Mouse (Mus musculus) embryonic facial prominence, embryonic 14.5 days (tissue): ENCODE measurements at regions not wholly inside any gene's neighbourhood (a gene's known extent, or its start where the extent isn't known, plus 50 kb on each side); places are given as distances from the start of the nearest gene placed in this dataset.

Experiments
- ATAC-seq: fragments of 200-750 bp; cut with Nextera tagmentation; 2 replicates; pipeline ENCODE4 v1.8.0; 2017; ENCODE audit warnings: low read depth, moderate number of reproducible peaks, moderate TSS enrichment
- DNase-seq: peaks from one replicate; pipeline ENCODE4 v3.0.0-alpha.2; 2015; ENCODE audit warnings: low spot score
- H3K27ac ChIP-seq: fragments of 300-500 bp; sonication (generic); replicated peaks from 2 replicates; pipeline ENCODE4 v1.5.1; 2014; ENCODE audit warnings: low read depth, mild to moderate bottlenecking, low read length, moderate library complexity
- H3K27me3 ChIP-seq: fragments of 300-500 bp; sonication (generic); replicated peaks from 2 replicates; pipeline ENCODE4 v1.6.1; 2014; ENCODE audit warnings: low read length; ENCODE audit not compliant: control insufficient read depth, insufficient read depth
- H3K36me3 ChIP-seq: fragments of 300-500 bp; sonication (generic); 2 replicates; pipeline ENCODE4 v1.6.1; 2014; ENCODE audit warnings: low read length, mixed read lengths; ENCODE audit not compliant: control insufficient read depth, insufficient read depth
- H3K4me1 ChIP-seq: fragments of 300-500 bp; sonication (generic); 2 replicates; pipeline ENCODE4 v1.6.1; 2014; ENCODE audit warnings: antibody characterized with exemption, low read length; ENCODE audit not compliant: control insufficient read depth, insufficient read depth
- H3K4me2 ChIP-seq: fragments of 300-500 bp; sonication (generic); 2 replicates; pipeline ENCODE4 v1.6.1; 2014; ENCODE audit warnings: low read depth, mild to moderate bottlenecking, low read length, moderate library complexity, mixed read lengths
- H3K4me3 ChIP-seq: fragments of 300-500 bp; sonication (generic); 2 replicates; pipeline ENCODE4 v1.5.1; 2014; ENCODE audit warnings: low read depth, mild to moderate bottlenecking, low read length
- H3K9ac ChIP-seq: fragments of 300-500 bp; sonication (generic); 2 replicates; pipeline ENCODE4 v1.6.1; 2014; ENCODE audit warnings: low read depth, mild to moderate bottlenecking, low read length, moderate library complexity, mixed read lengths
- H3K9me3 ChIP-seq: fragments of 300-500 bp; sonication (generic); 2 replicates; pipeline ENCODE4 v1.6.1; 2016; ENCODE audit warnings: low read length; ENCODE audit not compliant: control insufficient read depth
- WGBS: fragments of 180-500 bp; shearing (Covaris S2); extraction: QIAGEN DNeasy Blood & Tissue Kit; methylation state at CpG from one replicate; pipeline ENCODE4 v1.1.7; 2014; 5-methylcytosine and 5-hydroxymethylcytosine counted together

DNA sequence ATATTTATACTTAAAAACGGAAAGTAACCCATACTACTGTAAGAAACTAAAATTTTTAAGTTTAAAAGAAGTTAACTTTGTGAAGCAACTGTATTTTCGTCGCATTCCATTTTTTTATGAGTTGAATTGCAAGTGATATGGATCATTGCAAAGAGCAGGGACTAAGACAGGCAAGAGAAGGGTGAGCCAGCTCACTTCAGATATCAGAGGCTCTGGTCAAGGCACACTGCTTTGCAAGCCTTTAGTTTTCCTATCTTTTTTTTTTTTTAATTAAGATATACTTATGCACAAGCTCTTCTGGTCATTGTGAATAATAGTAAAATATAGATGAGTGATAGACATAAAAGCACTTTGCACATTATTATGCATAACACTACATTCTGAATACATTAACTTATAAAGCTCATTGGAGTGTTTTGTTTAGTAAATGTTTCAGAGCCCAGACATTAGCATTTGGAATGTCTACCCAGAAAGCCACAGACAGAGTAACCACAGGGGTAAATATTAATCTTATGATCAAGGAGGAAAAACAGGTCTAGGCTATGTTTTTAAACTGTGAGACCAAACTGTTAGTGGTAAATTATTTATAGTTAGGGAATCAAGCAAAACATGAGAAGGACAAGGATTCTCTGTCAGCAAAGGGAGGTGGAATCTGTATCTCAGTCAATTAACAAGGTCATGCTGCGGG is 392.8 kb upstream of the Nova1 start:
- Histone ChIP-seq H3K36me3 (no peaks in the 10 kb centered on the region), H3K27me3 (no peaks in the 10 kb centered on the region), H3K4me1 (no peaks in the 10 kb centered on the region), H3K4me3 (no peak overlapping the region), H3K9me3 (no peaks in the 10 kb centered on the region), H3K9ac (no peak overlapping the region), H3K4me2 (no peak overlapping the region), H3K27ac (no peak overlapping the region)
- 89% methylated on average over 4 of the region's 4 CpGs for WGBS
- DNase-seq (no peak), ATAC-seq (no peak)

- Histone ChIP-seq H3K4me1 (no peaks in the 10 kb centered on the region; the same call in 1 of the 2 replicates), H3K4me3 (no peak overlapping the region), H3K27ac (no peak overlapping the region), H3K36me3 (no peaks in the 10 kb centered on the region), H3K9ac (no peak overlapping the region), H3K4me2 (no peak overlapping the region), H3K27me3 (no peaks in the 10 kb centered on the region), H3K9me3 (no peaks in the 10 kb centered on the region)
- ATAC-seq (no peak), DNase-seq (no peak)
- WGBS = 64% methylated on average over 1 of the region's 1 CpGs
Measured at GRCm38 (mm10) chr12:47202936-47203335, 384.2 kb upstream of the Nova1 start.

- Histone ChIP-seq H3K36me3 (no peaks in the 10 kb centered on the region), H3K9me3 (no peaks in the 10 kb centered on the region), H3K27ac (no peak overlapping the region), H3K4me3 (no peak overlapping the region), H3K9ac (no peak overlapping the region), H3K27me3 (no peaks in the 10 kb centered on the region), H3K4me1 (no peaks in the 10 kb centered on the region; the same call in 1 of the 2 replicates), H3K4me2 (no peak overlapping the region)
- WGBS = 67% methylated on average over 6 of the region's 6 CpGs
- DNase-seq (no peak), ATAC-seq (no peak)
Measured at GRCm38 (mm10) chr12:47198609-47199008, 379.9 kb upstream of the Nova1 start.

DNA sequence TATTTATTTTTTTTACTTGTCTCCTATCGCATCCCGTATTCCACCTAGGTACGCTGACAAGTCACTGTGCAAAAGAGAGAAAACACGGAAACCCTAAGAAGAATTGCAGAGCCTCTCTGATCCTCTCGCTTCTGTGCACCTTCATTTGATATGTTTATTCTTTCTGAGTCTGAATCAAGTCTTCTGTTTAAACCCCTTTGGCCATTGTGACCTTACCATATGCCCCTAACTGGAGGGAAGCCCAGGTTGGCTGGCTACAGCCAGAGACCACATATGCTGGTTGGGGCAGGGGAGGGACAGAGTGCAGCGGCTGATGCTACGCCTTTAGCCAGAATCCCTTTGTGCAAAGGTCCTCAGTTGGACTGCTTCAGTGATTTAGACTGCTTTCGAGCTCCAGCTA is 346.0 kb upstream of the Nova1 start:
- no peak for ATAC-seq
- H3K4me2 ChIP-seq = peak overlapping the region; percentile 43
- no peaks in the 10 kb centered on the region for H3K27me3 ChIP-seq
- H3K9ac ChIP-seq = no peak overlapping the region
- H3K9me3 ChIP-seq = no peaks in the 10 kb centered on the region
- H3K27ac ChIP-seq = no peak overlapping the region
- H3K36me3 ChIP-seq = no peaks in the 10 kb centered on the region
- no peak overlapping the region for H3K4me3 ChIP-seq
- peaks cover 7% of the 10 kb centered on the region; the same call in 1 of the 2 replicates for H3K4me1 ChIP-seq
- DNase-seq = no peak
- WGBS = 58% methylated on average over 8 of the region's 8 CpGs

- DNase-seq = peak; percentile 88
- Histone ChIP-seq H3K27me3 (no peaks in the 10 kb centered on the region), H3K36me3 (no peaks in the 10 kb centered on the region), H3K27ac (no peak overlapping the region), H3K4me2 (peak overlapping the region; percentile 43), H3K4me1 (peaks cover 7% of the 10 kb centered on the region; the same call in 1 of the 2 replicates), H3K9ac (no peak overlapping the region), H3K9me3 (no peaks in the 10 kb centered on the region), H3K4me3 (peak overlapping the region; percentile 19)
- peak; percentile 70; the same call in 1 of the 2 replicates for ATAC-seq
- WGBS = 19% methylated on average over 15 of the region's 15 CpGs
Measured at GRCm38 (mm10) chr12:47164031-47164717, 345.4 kb upstream of the Nova1 start.

GRCm38 (mm10) chr12:47163171-47163570 is 344.4 kb upstream of the Nova1 start:
- Histone ChIP-seq H3K36me3 (no peaks in the 10 kb centered on the region), H3K9ac (no peak overlapping the region), H3K27ac (no peak overlapping the region), H3K4me3 (no peak overlapping the region), H3K27me3 (no peaks in the 10 kb centered on the region), H3K4me2 (peak overlapping the region; percentile 14; the same call in 1 of the 2 replicates), H3K4me1 (peaks cover 7% of the 10 kb centered on the region; the same call in 1 of the 2 replicates), H3K9me3 (no peaks in the 10 kb centered on the region)
- WGBS = 33% methylated on average over 1 of the region's 1 CpGs
- ATAC-seq (no peak), DNase-seq (no peak)

DNA sequence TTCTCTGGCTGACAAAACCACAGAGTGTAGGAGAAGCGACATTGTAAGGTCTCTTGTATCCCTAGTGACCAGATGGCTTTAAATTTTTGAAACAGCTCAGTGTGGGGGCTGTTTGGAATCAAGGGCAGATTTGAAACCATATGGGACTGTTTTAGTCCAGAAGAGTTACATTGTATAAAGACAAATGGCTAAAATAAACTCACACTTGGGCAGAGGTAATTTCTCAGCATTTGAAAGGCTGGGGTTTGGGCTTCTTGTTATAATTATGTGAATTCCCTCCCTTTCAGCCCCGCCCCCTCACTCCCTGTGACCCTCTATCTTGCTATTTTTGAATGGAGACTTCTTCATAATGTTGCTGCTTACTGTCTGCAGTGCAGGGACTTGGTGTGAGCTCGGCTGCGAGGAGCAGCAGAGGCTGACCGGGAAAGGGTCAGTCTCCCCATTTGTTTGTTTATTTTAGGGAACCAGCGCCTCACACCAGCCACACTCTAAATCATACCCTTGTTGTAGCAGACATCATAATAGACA is 344.0 kb upstream of the Nova1 start:
- no peak overlapping the region for H3K27ac ChIP-seq
- H3K36me3 ChIP-seq = no peaks in the 10 kb centered on the region
- peak; percentile 20 for DNase-seq
- no peak overlapping the region for H3K9ac ChIP-seq
- no peak overlapping the region for H3K4me3 ChIP-seq
- H3K4me2 ChIP-seq = peak overlapping the region; percentile 14; the same call in 1 of the 2 replicates
- WGBS = 10% methylated on average over 6 of the region's 6 CpGs
- H3K27me3 ChIP-seq = no peaks in the 10 kb centered on the region
- no peak for ATAC-seq
- H3K9me3 ChIP-seq = no peaks in the 10 kb centered on the region
- H3K4me1 ChIP-seq = peaks cover 7% of the 10 kb centered on the region; the same call in 1 of the 2 replicates

- Histone ChIP-seq H3K4me2 (no peak overlapping the region), H3K4me3 (no peak overlapping the region), H3K9me3 (no peaks in the 10 kb centered on the region), H3K9ac (no peak overlapping the region), H3K36me3 (no peaks in the 10 kb centered on the region), H3K27ac (no peak overlapping the region), H3K27me3 (no peaks in the 10 kb centered on the region), H3K4me1 (peaks cover 7% of the 10 kb centered on the region; the same call in 1 of the 2 replicates)
- WGBS = 49% methylated on average over 1 of the region's 1 CpGs
- no peak for ATAC-seq
- peak; percentile 50 for DNase-seq
Measured at GRCm38 (mm10) chr12:47160626-47161025, 341.9 kb upstream of the Nova1 start.
